Mouse (Mus musculus): ENCODE measurements around the gene Kcnab3. TPM values are rescaled to one million over a fixed set of nuclear protein-coding genes. Genes with fewer than 3 reads are reported as not detected.

Gene Kcnab3
- polyA plus RNA-seq, 1 experiment: 96.5 TPM

GRCm38 (mm10) chr11:69373223-69373965, 47.3 kb downstream of the Kcnab3 start:
- TF ChIP-seq POLR2A (IDR thresholded peaks at IDR 0.05; ENCODE audit: extremely low read depth, insufficient read depth, low read length) (no peak), CTCF (IDR thresholded peaks at IDR 0.05; ENCODE audit: extremely low read depth, insufficient read depth, low read length) (no peak)
- peaks cover 3% of the 10 kb centered on the region for H3K4me1 ChIP-seq (ENCODE audit: control insufficient read depth, insufficient read depth, low read length)
- no peak overlapping the region for H3K27ac ChIP-seq (ENCODE audit: insufficient read depth, low read length)
- no peak overlapping the region for H3K4me3 ChIP-seq (ENCODE audit: insufficient read depth, low read length)

- Histone ChIP-seq H3K4me3 (ENCODE audit: insufficient read depth, low read length) (no peak overlapping the region), H3K27ac (ENCODE audit: insufficient read depth, low read length) (no peak overlapping the region), H3K4me1 (ENCODE audit: control insufficient read depth, insufficient read depth, low read length) (peaks cover 3% of the 10 kb centered on the region)
- TF ChIP-seq CTCF (IDR thresholded peaks at IDR 0.05; ENCODE audit: extremely low read depth, insufficient read depth, low read length) (no peak), POLR2A (IDR thresholded peaks at IDR 0.05; ENCODE audit: extremely low read depth, insufficient read depth, low read length) (no peak)
These were observed 49.6 kb downstream of the Kcnab3 start for GRCm38 (mm10) chr11:69375646-69376045.

- Histone ChIP-seq H3K27ac (ENCODE audit: insufficient read depth, low read length) (no peak overlapping the region), H3K4me3 (ENCODE audit: insufficient read depth, low read length) (no peak overlapping the region), H3K4me1 (ENCODE audit: control insufficient read depth, insufficient read depth, low read length) (no peaks in the 10 kb centered on the region)
- TF ChIP-seq POLR2A (IDR thresholded peaks at IDR 0.05; ENCODE audit: extremely low read depth, insufficient read depth, low read length) (no peak), CTCF (IDR thresholded peaks at IDR 0.05; ENCODE audit: extremely low read depth, insufficient read depth, low read length) (no peak)
These were observed 51.7 kb downstream of the Kcnab3 start for GRCm38 (mm10) chr11:69377766-69378165.

GRCm38 (mm10) chr11:69379600-69379999, 53.5 kb downstream of the Kcnab3 start:
- no peaks in the 10 kb centered on the region for H3K4me1 ChIP-seq (ENCODE audit: control insufficient read depth, insufficient read depth, low read length)
- H3K4me3 ChIP-seq (ENCODE audit: insufficient read depth, low read length): no peak overlapping the region
- TF ChIP-seq POLR2A (IDR thresholded peaks at IDR 0.05; ENCODE audit: extremely low read depth, insufficient read depth, low read length): no peak
- no peak for TF ChIP-seq CTCF (IDR thresholded peaks at IDR 0.05; ENCODE audit: extremely low read depth, insufficient read depth, low read length)
- H3K27ac ChIP-seq (ENCODE audit: insufficient read depth, low read length): no peak overlapping the region

- no peak for TF ChIP-seq CTCF (IDR thresholded peaks at IDR 0.05; ENCODE audit: extremely low read depth, insufficient read depth, low read length)
- no peak for TF ChIP-seq POLR2A (IDR thresholded peaks at IDR 0.05; ENCODE audit: extremely low read depth, insufficient read depth, low read length)
- Histone ChIP-seq H3K27ac (ENCODE audit: insufficient read depth, low read length) (no peak overlapping the region), H3K4me3 (ENCODE audit: insufficient read depth, low read length) (no peak overlapping the region), H3K4me1 (ENCODE audit: control insufficient read depth, insufficient read depth, low read length) (no peaks in the 10 kb centered on the region)
These were observed 55.3 kb downstream of the Kcnab3 start for GRCm38 (mm10) chr11:69381356-69381755.

Other genes starting within 250 kb of the Kcnab3 start
- 1,153 and 1,156 TPM in 2 replicates for gene Vamp2, start 237.8 kb upstream of the Kcnab3 start, polyA plus RNA-seq (2012; rRNA removed)
- 48.3 and 57.6 TPM in 2 replicates for gene Per1, start 231.0 kb upstream of the Kcnab3 start, polyA plus RNA-seq (2012; rRNA removed)
- gene Hes7, start 205.9 kb upstream of the Kcnab3 start, polyA plus RNA-seq (2012; rRNA removed): 0.50 and 0.83 TPM in 2 replicates
- gene 9130213A22Rik, start 203.7 kb upstream of the Kcnab3 start, polyA plus RNA-seq (2012; rRNA removed): 2.1 and 2.3 TPM in 2 replicates
- 8.7 and 11.6 TPM in 2 replicates for gene Aloxe3, start 200.4 kb upstream of the Kcnab3 start, polyA plus RNA-seq (2012; rRNA removed)
- 4.4 and 5.4 TPM in 2 replicates for gene Alox12b, start 169.3 kb upstream of the Kcnab3 start, polyA plus RNA-seq (2012; rRNA removed)
- gene Alox8, start 128.4 kb upstream of the Kcnab3 start, polyA plus RNA-seq (2012; rRNA removed): 2.2 and 2.7 TPM in 2 replicates
- gene Gucy2e, start 89.2 kb upstream of the Kcnab3 start, polyA plus RNA-seq (2012; rRNA removed): 1.6 TPM in 2 replicates
- gene Cntrob, start 2.5 kb upstream of the Kcnab3 start, polyA plus RNA-seq (2012; rRNA removed): 25.4 and 32.3 TPM in 2 replicates
- 73.9 and 77.0 TPM in 2 replicates for gene Trappc1, start 2.3 kb upstream of the Kcnab3 start, polyA plus RNA-seq (2012; rRNA removed)
- 142 and 144 TPM in 2 replicates for gene Rnf227, start 14.2 kb downstream of the Kcnab3 start, polyA plus RNA-seq (2012; rRNA removed)
- 242 and 274 TPM in 2 replicates for gene Chd3, start 43.1 kb downstream of the Kcnab3 start, polyA plus RNA-seq (2012; rRNA removed)
- gene Naa38, start 69.2 kb downstream of the Kcnab3 start, polyA plus RNA-seq (2012; rRNA removed): 215 and 222 TPM in 2 replicates
- 34.3 and 35.6 TPM in 2 replicates for gene Cyb5d1, start 69.4 kb downstream of the Kcnab3 start, polyA plus RNA-seq (2012; rRNA removed)
- 6.5 and 6.8 TPM in 2 replicates for gene Tmem88, start 72.0 kb downstream of the Kcnab3 start, polyA plus RNA-seq (2012; rRNA removed)
- 5.0 and 5.3 TPM in 2 replicates for gene Kdm6b, start 87.4 kb downstream of the Kcnab3 start, polyA plus RNA-seq (2012; rRNA removed)
- gene Dnah2, start 222.9 kb downstream of the Kcnab3 start, polyA plus RNA-seq (2012; rRNA removed): 1.6 and 2.1 TPM in 2 replicates
- gene Efnb3, start 233.9 kb downstream of the Kcnab3 start, polyA plus RNA-seq (2012; rRNA removed): 68.2 and 77.1 TPM in 2 replicates